Mouse (Mus musculus) CH12.LX (cell line): Measurements from ENCODE around the gene Nf1.

ENCODE experiments used
- CHD1 ChIP-seq: IDR thresholded peaks from 2 replicates; pipeline ENCODE4 v1.6.1; 2012; ENCODE audit warnings: low read depth, low read length, improper control_type of control experiment, inconsistent platforms
- CTCF ChIP-seq, 2 experiments: IDR thresholded peaks in 1 of 2; conservative IDR thresholded peaks in 1 of 2; 2 replicates each; pipeline ENCODE4 v1.5.1; 2011 to 2012; ENCODE audit warnings: low read depth in 2 of 2, low read length in 2 of 2, improper control_type of control experiment in 1 of 2, inconsistent platforms in 1 of 2, mild to moderate bottlenecking in 1 of 2, moderate library complexity in 1 of 2
- POLR2A ChIP-seq: IDR thresholded peaks from 2 replicates; pipeline ENCODE4 v1.6.1; 2011; ENCODE audit warnings: low read depth, mild to moderate bottlenecking, improper control_type of control experiment, low read length
- RCOR1 ChIP-seq: conservative IDR thresholded peaks from 2 replicates; pipeline ENCODE4 v1.6.1; 2012; ENCODE audit warnings: low read depth, mild to moderate bottlenecking, inconsistent platforms, low read length, improper control_type of control experiment
- USF2 ChIP-seq: conservative IDR thresholded peaks from 2 replicates; pipeline ENCODE4 v1.6.1; 2011; ENCODE audit warnings: low read depth, low read length, improper control_type of control experiment
- ZKSCAN1 ChIP-seq: IDR thresholded peaks from 2 replicates; pipeline ENCODE4 v1.6.1; 2012; ENCODE audit warnings: low read depth, inconsistent platforms, low read length, improper control_type of control experiment, borderline replicate concordance

GRCm38 (mm10) chr11:79366284-79366683 is 26.8 kb downstream of the Nf1 start:
- TF ChIP-seq CHD1 (no peak), POLR2A (no peak), CTCF (conservative IDR thresholded peaks at IDR 0.05 in 1 of 2, IDR thresholded peaks at IDR 0.05 in 1 of 2; ENCODE audit: low read depth in 2 of 2, low read length in 2 of 2) (no peak), USF2 (no peak), ZKSCAN1 (no peak), RCOR1 (no peak)
